25 mouse cellular contexts compared by ENCODE assay signal in genomic region chr9:47560726-47561125, GRCm38 (mm10). TPM values are rescaled to one million over a fixed set of nuclear protein-coding genes. Genes with fewer than 3 reads are reported as not detected.
DNase-seq lines count a peak whose midpoint lies in the region; ATAC-seq and TF ChIP-seq lines count a peak whose summit lies in the region.
"Had no signal": no experiment of that assay in that cellular context is flagged by ENCODE, and none has a peak within 500 bp of the region (broad histone marks: within the 10 kb centered on the region; RNA-seq: fewer than 3 reads in every experiment).

No protein-coding gene starts in this region.

- WGBS in forebrain, embryonic 13.5 days: 95% methylated on average over 3 of the region's 3 CpGs
- 93% methylated on average over 3 of the region's 3 CpGs for WGBS in forebrain, embryonic 11.5 days
- WGBS in forebrain, embryonic 16.5 days: 92% methylated on average over 3 of the region's 3 CpGs
- WGBS in forebrain, embryonic 10.5 days: 97% methylated on average over 3 of the region's 3 CpGs
- WGBS in kidney, adult 2 months: 75% methylated on average over 3 of the region's 3 CpGs
- WGBS in liver, adult 2 months: 22% methylated on average over 3 of the region's 3 CpGs

- TF ChIP-seq CTCF in kidney, adult 2 months (conservative IDR thresholded peaks at IDR 0.05; ENCODE audit: insufficient read depth, insufficient read length, low read depth, low read length): no peak
- TF ChIP-seq CTCF in liver, adult 2 months (IDR thresholded peaks at IDR 0.05; ENCODE audit: low read depth, low read length): no peak

- H3K79me2 ChIP-seq in liver, adult 2 months (ENCODE audit: control insufficient read depth, insufficient read depth, low read length): peaks cover 5% of the 10 kb centered on the region; the same call in 1 of the 2 replicates

- no peak overlapping the region for H3K9ac ChIP-seq in forebrain, embryonic 13.5 days
- no peak overlapping the region for H3K9ac ChIP-seq in forebrain, embryonic 11.5 days (ENCODE audit: low read length)
- H3K9ac ChIP-seq in forebrain, embryonic 16.5 days (replicated peaks; ENCODE audit: low read depth, low read length): no peak overlapping the region
- H3K9ac ChIP-seq in liver, adult 2 months (ENCODE audit: low read depth, low read length): no peak overlapping the region
- H3K9ac ChIP-seq: embryonic facial prominence, embryonic 12.5 days; forebrain, postnatal 0 days had no signal

- no peak for TF ChIP-seq POLR2A in kidney, adult 2 months (IDR thresholded peaks at IDR 0.05; ENCODE audit: low read depth, low read length)
- no peak for TF ChIP-seq POLR2A in liver, adult 2 months (IDR thresholded peaks at IDR 0.05; ENCODE audit: extremely low read depth, insufficient read depth, low read length)

- no peak for ATAC-seq in forebrain, embryonic 13.5 days
- ATAC-seq in forebrain, embryonic 11.5 days (replicated peaks; ENCODE audit: low FRiP score): no peak
- ATAC-seq in forebrain, embryonic 16.5 days: no peak
- ATAC-seq: activated CD4-positive, CD25-positive, alpha-beta regulatory T cell, adult 4 months; CD4-positive, CD25-positive, alpha-beta regulatory T cell, adult 4 months; forebrain, postnatal 0 days had no signal

- no peaks in the 10 kb centered on the region for H3K9me3 ChIP-seq in forebrain, embryonic 13.5 days (replicated peaks)
- no peaks in the 10 kb centered on the region for H3K9me3 ChIP-seq in forebrain, embryonic 11.5 days (ENCODE audit: control insufficient read depth, low read length)
- H3K9me3 ChIP-seq in forebrain, embryonic 16.5 days (ENCODE audit: control insufficient read depth, low read length): no peaks in the 10 kb centered on the region
- no peaks in the 10 kb centered on the region for H3K9me3 ChIP-seq in forebrain, embryonic 10.5 days
- H3K9me3 ChIP-seq: embryonic facial prominence, embryonic 12.5 days had no signal

- H3K4me3 ChIP-seq in forebrain, embryonic 13.5 days: no peak overlapping the region
- H3K4me3 ChIP-seq in forebrain, embryonic 11.5 days (ENCODE audit: low read depth, low read length): no peak overlapping the region
- no peak overlapping the region for H3K4me3 ChIP-seq in forebrain, embryonic 16.5 days (replicated peaks; ENCODE audit: low read length)
- H3K4me3 ChIP-seq in forebrain, embryonic 10.5 days: no peak overlapping the region
- no peak overlapping the region for H3K4me3 ChIP-seq in kidney, adult 2 months (ENCODE audit: insufficient read depth, low read depth, low read length)
- H3K4me3 ChIP-seq in liver, adult 2 months (ENCODE audit: insufficient read depth, low read depth, low read length): no peak overlapping the region
- H3K4me3 ChIP-seq: embryonic facial prominence, embryonic 10.5 days; embryonic facial prominence, embryonic 12.5 days had no signal

- H3K4me2 ChIP-seq in forebrain, embryonic 13.5 days: no peak overlapping the region
- H3K4me2 ChIP-seq in forebrain, embryonic 11.5 days (ENCODE audit: low read depth, low read length, severe bottlenecking): no peak overlapping the region
- no peak overlapping the region for H3K4me2 ChIP-seq in forebrain, embryonic 16.5 days (ENCODE audit: low read length)
- H3K4me2 ChIP-seq: embryonic facial prominence, embryonic 12.5 days had no signal

- H3K27ac ChIP-seq in forebrain, embryonic 13.5 days: 0 out of 2 replicates have a peak overlapping the region, but pooled peaks have one; percentile 51
- no peak overlapping the region for H3K27ac ChIP-seq in forebrain, embryonic 11.5 days (ENCODE audit: low read depth, low read length)
- peak overlapping the region; percentile 1; the same call in 1 of the 2 replicates for H3K27ac ChIP-seq in forebrain, embryonic 16.5 days (ENCODE audit: low read length)
- H3K27ac ChIP-seq in forebrain, embryonic 10.5 days: no peak overlapping the region
- H3K27ac ChIP-seq in kidney, adult 2 months (ENCODE audit: insufficient read depth, low read depth, low read length): no peak overlapping the region
- no peak overlapping the region for H3K27ac ChIP-seq in liver, adult 2 months (replicated peaks; ENCODE audit: insufficient read depth, low read depth, low read length)
- H3K27ac ChIP-seq: embryonic facial prominence, embryonic 10.5 days; embryonic facial prominence, embryonic 12.5 days had no signal

- H3K4me1 ChIP-seq in forebrain, embryonic 13.5 days: peaks cover 37% of the 10 kb centered on the region
- H3K4me1 ChIP-seq in forebrain, embryonic 11.5 days (replicated peaks; ENCODE audit: control insufficient read depth, insufficient read depth, low read length): no peaks in the 10 kb centered on the region
- H3K4me1 ChIP-seq in forebrain, embryonic 16.5 days (replicated peaks; ENCODE audit: control insufficient read depth, insufficient read depth, low read length): peaks cover 18% of the 10 kb centered on the region
- peaks cover 31% of the 10 kb centered on the region for H3K4me1 ChIP-seq in forebrain, embryonic 10.5 days
- peaks cover 4% of the 10 kb centered on the region; the same call in 1 of the 2 replicates for H3K4me1 ChIP-seq in kidney, adult 2 months (ENCODE audit: control insufficient read depth, insufficient read depth, low read length)
- peaks cover 4% of the 10 kb centered on the region for H3K4me1 ChIP-seq in liver, adult 2 months (ENCODE audit: control insufficient read depth, insufficient read depth, low read length)

- no peaks in the 10 kb centered on the region; the same call in 1 of the 2 replicates for H3K36me3 ChIP-seq in forebrain, embryonic 13.5 days (ENCODE audit: poor library complexity, severe bottlenecking)
- H3K36me3 ChIP-seq in forebrain, embryonic 11.5 days (ENCODE audit: control insufficient read depth, insufficient read depth, low read length): no peaks in the 10 kb centered on the region
- H3K36me3 ChIP-seq in forebrain, embryonic 16.5 days (ENCODE audit: control insufficient read depth, insufficient read depth): no peaks in the 10 kb centered on the region
- peaks cover 5% of the 10 kb centered on the region for H3K36me3 ChIP-seq in forebrain, embryonic 10.5 days (replicated peaks)
- no peaks in the 10 kb centered on the region for H3K36me3 ChIP-seq in kidney, adult 2 months (ENCODE audit: control insufficient read depth, insufficient read depth, low read length)
- no peaks in the 10 kb centered on the region for H3K36me3 ChIP-seq in liver, adult 2 months (ENCODE audit: control insufficient read depth, insufficient read depth, low read length)
- H3K36me3 ChIP-seq: embryonic facial prominence, embryonic 12.5 days; G1E had no signal

- no peak for DNase-seq in forebrain, embryonic 11.5 days (ENCODE audit: low spot score)
- DNase-seq in forebrain, embryonic 10.5 days (ENCODE audit: extremely low spot score, low spot score): no peak
- peak; percentile 51 for DNase-seq in kidney, adult 2 months
- no peak for DNase-seq in kidney, adult 11 months
- DNase-seq in liver, adult 2 months (ENCODE audit: extremely low read depth, low read depth, low spot score): peak; percentile 74
- no peak for DNase-seq in liver
- DNase-seq: adrenal gland, adult 8-10 months; adrenal gland, postnatal 14 days; adrenal gland, postnatal 36 days; B cell, adult 2 months; cerebellum, adult 11-12 months; cerebellum, adult 2 months; cerebellum, adult 9-10 months; cerebellum, postnatal 10 days; cerebellum, postnatal 25 days; forebrain, postnatal 0 days had no signal

- H3K27me3 ChIP-seq in forebrain, embryonic 13.5 days: no peaks in the 10 kb centered on the region
- H3K27me3 ChIP-seq in forebrain, embryonic 11.5 days (ENCODE audit: control insufficient read depth, insufficient read depth, low read length): no peaks in the 10 kb centered on the region
- no peaks in the 10 kb centered on the region for H3K27me3 ChIP-seq in forebrain, embryonic 16.5 days (replicated peaks; ENCODE audit: control insufficient read depth, insufficient read depth, low read length)
- no peaks in the 10 kb centered on the region for H3K27me3 ChIP-seq in forebrain, embryonic 10.5 days (ENCODE audit: poor library complexity, severe bottlenecking)
- H3K27me3 ChIP-seq in kidney, adult 2 months (replicated peaks; ENCODE audit: control insufficient read depth, insufficient read depth, low read length): no peaks in the 10 kb centered on the region
- H3K27me3 ChIP-seq in liver, adult 2 months (ENCODE audit: control insufficient read depth, insufficient read depth, low read length): no peaks in the 10 kb centered on the region
- H3K27me3 ChIP-seq: CH12.LX; embryonic facial prominence, embryonic 12.5 days; Patski had no signal

RNA-seq across cellular contexts. Expression of gene Cadm1, which starts 30.8 kb away (rescaled TPM):
- 140 TPM in 2 replicates for polyA plus RNA-seq in forebrain, embryonic 13.5 days (2015; fragmentation: Nextera tagmentation; extraction: Ambion mirVana)
- polyA plus RNA-seq in forebrain, embryonic 11.5 days (2014; fragmentation: Nextera tagmentation; extraction: Ambion mirVana): 105 and 112 TPM in 2 replicates
- polyA plus RNA-seq in forebrain, embryonic 16.5 days (2015; fragmentation: Nextera tagmentation; extraction: Ambion mirVana): 214 and 256 TPM in 2 replicates
- polyA plus RNA-seq in forebrain, embryonic 10.5 days (2016; fragmentation: Nextera tagmentation; extraction: Ambion mirVana): 100 and 101 TPM in 2 replicates
- 5.2 and 6.0 TPM in 2 replicates for polyA plus RNA-seq in kidney, adult 2 months (2012; rRNA removed)
- 21.4 and 26.8 TPM in 2 replicates for total RNA-seq in liver, adult 2 months (2014; rRNA removed)
- 12.5 and 14.8 TPM in 2 replicates for polyA plus RNA-seq in liver, adult 2 months (2012; rRNA removed)
- total RNA-seq: CH12.LX had no signal
- polyA plus RNA-seq: G1E had no signal

Comparison
In these comparisons a context has a peak if more than half of its experiments do, and no peak if none do; other contexts are left out.
1. H3K27ac ChIP-seq: peak in forebrain, embryonic 13.5 days (single experiment) and forebrain, embryonic 16.5 days (single experiment); none in forebrain, embryonic 11.5 days (single experiment), forebrain, embryonic 10.5 days (single experiment), kidney, adult 2 months (single experiment) and liver, adult 2 months (single experiment).
2. DNase-seq: peak in kidney, adult 2 months (single experiment) and liver, adult 2 months (single experiment); none in forebrain, embryonic 11.5 days (single experiment), forebrain, embryonic 10.5 days (single experiment), kidney, adult 11 months (single experiment) and liver (single experiment).